Mouse (Mus musculus) liver, embryonic 14.5 days (tissue): ENCODE data around the gene Dido1. TPM values are rescaled to one million over a fixed set of nuclear protein-coding genes. Genes with fewer than 3 reads are reported as not detected.

Experiments
- ATAC-seq: fragments of 200-750 bp; cut with Nextera tagmentation; 2 replicates; pipeline ENCODE4 v1.8.0; 2017; ENCODE audit warnings: moderate number of reproducible peaks, mild to moderate bottlenecking, moderate library complexity; ENCODE audit not compliant: insufficient read depth
- DNase-seq, 3 experiments: peaks; one replicate each; pipeline ENCODE4 v3.0.0-alpha.2; 2012 to 2013; ENCODE audit warnings: low read depth in 3 of 3, low spot score in 3 of 3
- H3K27ac ChIP-seq: fragments of 300-500 bp; sonication (generic); 2 replicates; pipeline ENCODE4 v1.5.1; 2014; ENCODE audit warnings: moderate library complexity, mild to moderate bottlenecking, control low read depth, inconsistent platforms
- H3K27me3 ChIP-seq: fragments of 300-500 bp; sonication (generic); 2 replicates; pipeline ENCODE4 v1.6.1; 2014; ENCODE audit warnings: mild to moderate bottlenecking, low read length, moderate library complexity; ENCODE audit not compliant: control insufficient read depth, insufficient read depth
- H3K36me3 ChIP-seq: fragments of 300-500 bp; sonication (generic); replicated peaks from 2 replicates; pipeline ENCODE4 v1.6.1; 2014; ENCODE audit warnings: low read depth; ENCODE audit not compliant: control insufficient read depth, insufficient read depth
- H3K4me1 ChIP-seq, 2 experiments: fragments of 200-500 bp in 1 of 2; fragments of 300-500 bp in 1 of 2; sonication (generic) in 1 of 2; replicated peaks; 2 replicates each; pipeline ENCODE4 v1.6.1; 2012 to 2014; ENCODE audit warnings: antibody characterized with exemption in 1 of 2, inconsistent platforms in 1 of 2, low read length in 1 of 2; ENCODE audit not compliant: control insufficient read depth in 2 of 2, insufficient read depth in 2 of 2
- H3K4me2 ChIP-seq: fragments of 300-500 bp; sonication (generic); 2 replicates; pipeline ENCODE4 v1.6.1; 2014; ENCODE audit warnings: low read depth, mild to moderate bottlenecking, control low read depth, moderate library complexity
- H3K4me3 ChIP-seq, 2 experiments: fragments of 200-500 bp in 1 of 2; fragments of 300-500 bp in 1 of 2; sonication (generic) in 1 of 2; 2 replicates each; pipeline ENCODE4 v1.5.1; 2012 to 2014; ENCODE audit warnings: low read depth in 2 of 2, low read length in 2 of 2, mild to moderate bottlenecking in 2 of 2, control low read depth in 1 of 2, inconsistent platforms in 1 of 2, moderate library complexity in 1 of 2; ENCODE audit not compliant: insufficient read depth in 1 of 2
- H3K9ac ChIP-seq: fragments of 300-500 bp; sonication (generic); replicated peaks from 2 replicates; pipeline ENCODE4 v1.6.1; 2014; ENCODE audit warnings: mild to moderate bottlenecking, control low read depth, moderate library complexity
- H3K9me3 ChIP-seq: fragments of 300-500 bp; sonication (generic); 2 replicates; pipeline ENCODE4 v1.6.1; 2016; ENCODE audit warnings: low read length, mixed read lengths; ENCODE audit not compliant: control insufficient read depth
- CTCF ChIP-seq: IDR thresholded peaks from 2 replicates; pipeline ENCODE4 v1.5.1; 2016; ENCODE audit warnings: antibody characterized with exemption, low read depth, control low read depth
- EP300 ChIP-seq: IDR thresholded peaks from 2 replicates; pipeline ENCODE4 v1.6.1; 2016; ENCODE audit warnings: antibody characterized with exemption, low read depth
- WGBS: fragments of 180-500 bp; shearing (Covaris S2); extraction: QIAGEN DNeasy Blood & Tissue Kit; methylation state at CpG from one replicate; pipeline ENCODE4 v1.1.7; 2014; ENCODE audit not compliant: insufficient replicate concordance; 5-methylcytosine and 5-hydroxymethylcytosine counted together
- polyA plus RNA-seq, 2 experiments: library from polyadenylated mRNA; depleted of rRNA in 1 of 2; stranded (reverse) in 1 of 2; unstranded in 1 of 2; fragments of >200 nt; fragmentation: Nextera tagmentation in 1 of 2; extraction: Ambion mirVana in 1 of 2; gene quantifications; 2 replicates each; pipeline versions ENCODE4 v1.2.1 to v1.2.3; 2012 to 2014

Gene Dido1
- polyA plus RNA-seq, 2 experiments = 10.4 to 12.2 TPM

GRCm38 (mm10) chr2:180704591-180704990, 5.2 kb downstream of the Dido1 start:
- H3K9ac ChIP-seq = peak overlapping the region; percentile 13
- no peaks in the 10 kb centered on the region for H3K9me3 ChIP-seq
- peaks cover 43 to 53% of the 10 kb centered on the region in 2 experiments for H3K4me1 ChIP-seq
- no peaks in the 10 kb centered on the region for H3K27me3 ChIP-seq
- peaks cover 4% of the 10 kb centered on the region for H3K36me3 ChIP-seq
- DNase-seq (no peak), ATAC-seq (no peak)
- H3K4me2 ChIP-seq = peak overlapping the region; percentile 99
- H3K27ac ChIP-seq = peak overlapping the region; percentile 10
- WGBS = 52% methylated on average over 8 of the region's 8 CpGs
- TF ChIP-seq CTCF (no peak), EP300 (no peak)
- no peak overlapping the region for H3K4me3 ChIP-seq

GRCm38 (mm10) chr2:180703645-180704359, 6.0 kb downstream of the Dido1 start:
- Histone ChIP-seq H3K4me2 (peak overlapping the region; percentile 99), H3K27ac (peak overlapping the region; percentile 85), H3K4me1 (peaks cover 45 to 57% of the 10 kb centered on the region in 2 experiments), H3K9me3 (no peaks in the 10 kb centered on the region), H3K4me3 (no peak overlapping the region), H3K27me3 (no peaks in the 10 kb centered on the region), H3K36me3 (peaks cover 4% of the 10 kb centered on the region), H3K9ac (no peak overlapping the region; the same call in 1 of the 2 replicates)
- ATAC-seq (no peak), DNase-seq (no peak)
- 37% methylated on average over 3 of the region's 3 CpGs for WGBS
- TF ChIP-seq CTCF (no peak), EP300 (no peak)

DNA sequence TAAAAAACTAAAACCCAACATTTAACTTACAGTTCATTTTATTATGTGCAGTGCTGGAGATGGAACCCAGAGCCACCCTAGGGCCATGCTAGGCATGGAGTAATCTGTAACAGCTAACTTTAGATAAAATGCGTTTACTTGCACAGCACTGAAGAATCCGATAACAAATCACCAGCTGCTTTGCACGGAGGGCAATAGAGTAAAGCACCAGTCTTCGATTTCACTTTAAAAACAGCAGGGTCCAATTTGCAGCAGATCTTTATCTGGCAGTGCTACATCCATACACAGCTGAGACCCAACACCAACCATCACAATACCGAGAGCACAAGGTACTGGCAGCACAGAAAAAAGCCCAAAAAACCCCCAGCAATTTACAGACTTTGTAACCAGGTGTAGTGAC, 6.6 kb downstream of the Dido1 start:
- Histone ChIP-seq H3K27ac (peak overlapping the region; percentile 85), H3K4me3 (peak overlapping the region in 1 of 2 experiments; percentile 91; a peak in 2 of 4 replicates), H3K4me2 (peak overlapping the region; percentile 99), H3K27me3 (no peaks in the 10 kb centered on the region), H3K36me3 (peaks cover 4% of the 10 kb centered on the region), H3K4me1 (peaks cover 45 to 53% of the 10 kb centered on the region in 2 experiments), H3K9ac (peak overlapping the region; percentile 89), H3K9me3 (no peaks in the 10 kb centered on the region)
- 28% methylated on average over 5 of the region's 5 CpGs for WGBS
- ATAC-seq (no peak), DNase-seq (no peak)
- no peak for TF ChIP-seq CTCF
- no peak for TF ChIP-seq EP300

- Histone ChIP-seq H3K27ac (peak overlapping the region; percentile 85), H3K9ac (peak overlapping the region; percentile 89), H3K27me3 (no peaks in the 10 kb centered on the region), H3K4me2 (peak overlapping the region; percentile 99), H3K9me3 (no peaks in the 10 kb centered on the region), H3K4me3 (peak overlapping the region; percentile 90 to 91), H3K4me1 (peaks cover 44 to 54% of the 10 kb centered on the region in 2 experiments), H3K36me3 (peaks cover 4% of the 10 kb centered on the region)
- ATAC-seq (no peak), DNase-seq (no peak)
- TF ChIP-seq CTCF (peak; percentile 33), EP300 (no peak)
- 33% methylated on average over 4 of the region's 4 CpGs for WGBS
Measured at GRCm38 (mm10) chr2:180702701-180703149, 7.1 kb downstream of the Dido1 start.
